Mouse (Mus musculus) ES-E14 (cell line): ENCODE data around the gene Cnot2.

Experiments
- CHD2 ChIP-seq: IDR thresholded peaks from 2 replicates; pipeline ENCODE4 v1.6.1; 2014; ENCODE audit warnings: mild to moderate bottlenecking, low read depth, low read length, inconsistent platforms
- HCFC1 ChIP-seq: IDR thresholded peaks from 2 replicates; pipeline ENCODE4 v1.6.1; 2012; ENCODE audit warnings: low read length, inconsistent platforms, borderline replicate concordance; ENCODE audit not compliant: insufficient read depth
- MAFK ChIP-seq: IDR thresholded peaks from 2 replicates; pipeline ENCODE4 v1.6.1; 2014; ENCODE audit warnings: mild to moderate bottlenecking, low read depth, low read length, inconsistent platforms; ENCODE audit not compliant: insufficient read depth
- ZC3H11A ChIP-seq: IDR thresholded peaks from 2 replicates; pipeline ENCODE4 v1.6.1; 2012; ENCODE audit warnings: low read depth, mild to moderate bottlenecking, inconsistent platforms, low read length, borderline replicate concordance
- ZNF384 ChIP-seq: IDR thresholded peaks from 2 replicates; pipeline ENCODE4 v1.6.1; 2012; ENCODE audit warnings: low read depth, low read length, inconsistent platforms

DNA sequence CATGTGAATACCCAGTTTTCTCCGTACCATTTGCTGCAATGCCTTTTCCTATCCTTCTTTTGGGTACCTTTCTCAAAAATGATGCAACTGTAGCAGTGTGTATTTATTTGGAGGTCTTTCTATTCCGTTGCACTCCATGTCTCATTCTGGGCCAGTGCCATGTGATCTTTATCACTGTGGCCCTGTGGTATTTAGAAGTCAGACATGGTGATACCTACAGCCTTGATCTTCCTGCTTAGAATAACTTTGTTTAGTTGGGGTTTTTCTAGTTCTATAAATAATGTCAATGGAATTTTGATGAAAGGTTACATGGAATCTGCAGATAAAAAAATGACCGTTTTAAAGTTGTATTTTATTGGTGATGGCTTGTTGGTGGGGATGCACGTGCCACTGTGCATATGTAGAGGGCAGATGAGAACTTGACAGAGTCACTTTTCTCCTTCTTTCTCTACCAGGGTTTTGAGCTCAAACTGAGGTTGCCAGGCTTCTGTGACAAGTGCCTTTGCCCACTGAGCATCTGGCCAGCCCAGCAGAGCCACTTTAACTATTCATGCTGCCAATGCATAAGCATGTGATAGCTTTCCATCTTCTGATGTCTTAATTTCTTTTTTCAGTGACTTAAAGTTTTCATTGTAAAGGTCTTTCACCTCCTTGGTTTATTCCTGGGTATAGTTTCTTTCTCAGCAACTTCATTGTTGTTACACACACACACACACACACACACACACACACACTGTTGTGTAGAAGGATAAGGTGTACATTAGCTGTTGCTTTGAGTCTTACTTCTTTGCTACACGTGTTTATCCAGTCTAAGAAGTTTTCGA is 23.0 kb upstream of the Cnot2 start:
- TF ChIP-seq HCFC1, result no peak
- no peak for TF ChIP-seq CHD2
- TF ChIP-seq ZNF384, result no peak
- no peak for TF ChIP-seq ZC3H11A
- no peak for TF ChIP-seq MAFK
